Comparison of ENCODE assay signal across 25 mouse cellular contexts in genomic region chr2:58523894-58524293, GRCm38 (mm10). TPM values are rescaled to one million over a fixed set of nuclear protein-coding genes. Genes with fewer than 3 reads are reported as not detected.
DNase-seq lines count a peak whose midpoint lies in the region; ATAC-seq and TF ChIP-seq lines count a peak whose summit lies in the region.
"Had no signal": no experiment of that assay in that cellular context is flagged by ENCODE, and none has a peak within 500 bp of the region (broad histone marks: within the 10 kb centered on the region; RNA-seq: fewer than 3 reads in every experiment).

No protein-coding gene starts in this region.

- H3K4me1 ChIP-seq in kidney, embryonic 16.5 days (ENCODE audit: insufficient read depth, low read length), result peaks cover 34% of the 10 kb centered on the region

- H3K4me3 ChIP-seq in kidney, embryonic 16.5 days (ENCODE audit: low read length), result no peak overlapping the region
- H3K4me3 ChIP-seq: embryonic facial prominence, embryonic 10.5 days; embryonic facial prominence, embryonic 12.5 days; forebrain, embryonic 13.5 days; forebrain, embryonic 15.5 days had no signal

- in situ Hi-C loops in Patski (cut with MboI; ENCODE audit: low pct_unique_long_range_greater_than_20kb), result no loop called here

- TF ChIP-seq CTCF in Patski (IDR thresholded peaks at IDR 0.05), result no peak

- no peaks in the 10 kb centered on the region for H3K36me3 ChIP-seq in kidney, embryonic 16.5 days (ENCODE audit: insufficient read depth, low read length)
- H3K36me3 ChIP-seq: embryonic facial prominence, embryonic 10.5 days; embryonic facial prominence, embryonic 12.5 days; forebrain, embryonic 15.5 days; G1E had no signal

- H3K4me2 ChIP-seq in kidney, embryonic 16.5 days (replicated peaks; ENCODE audit: low read depth, low read length), result no peak overlapping the region
- H3K4me2 ChIP-seq: embryonic facial prominence, embryonic 12.5 days; forebrain, embryonic 13.5 days; forebrain, embryonic 15.5 days had no signal

- DNase-seq in kidney, adult 11 months, result peak; percentile 26
- no peak for DNase-seq in kidney, postnatal 14 days
- DNase-seq in kidney, adult 9 months, result peak; percentile 46
- no peak for DNase-seq in kidney, adult 18-20 months
- DNase-seq in kidney, postnatal 10 days, result no peak
- DNase-seq in Patski (ENCODE audit: low read depth, low spot score), result no peak
- DNase-seq in adrenal gland, postnatal 10 days, result no peak
- DNase-seq: adrenal gland, adult 2 months; adrenal gland, postnatal 14 days; adrenal gland, postnatal 36 days; B cell, adult 2 months; cerebellum, adult 11-12 months; cerebellum, adult 2 months; cerebellum, adult 9-10 months had no signal

- H3K27ac ChIP-seq in kidney, embryonic 16.5 days (ENCODE audit: low read length), result no peak overlapping the region
- H3K27ac ChIP-seq: embryonic facial prominence, embryonic 10.5 days; embryonic facial prominence, embryonic 12.5 days; forebrain, embryonic 13.5 days; forebrain, embryonic 15.5 days had no signal

- WGBS in kidney, embryonic 16.5 days, result 81% methylated on average over 5 of the region's 5 CpGs

- POLR2A ChIA-PET in Patski (lab: Charles Lee), result interaction anchor here (0.5 to 0.7 kb wide), 4 partner anchors 16 to 50 kb away, joined by 3 to 6 read pairs (median 4); no protein-coding TSS in a partner anchor

- no peak overlapping the region for H3K9ac ChIP-seq in kidney, embryonic 16.5 days (replicated peaks; ENCODE audit: low read length)
- H3K9ac ChIP-seq: embryonic facial prominence, embryonic 12.5 days; forebrain, embryonic 13.5 days; forebrain, embryonic 15.5 days had no signal

- peak; percentile 67 for ATAC-seq in kidney, embryonic 16.5 days (ENCODE audit: low FRiP score, low TSS enrichment)
- ATAC-seq in Patski, result peak; percentile 79
- ATAC-seq: CD4-positive, CD25-positive, alpha-beta regulatory T cell, adult 4 months; forebrain, embryonic 13.5 days had no signal

- no peaks in the 10 kb centered on the region for H3K9me3 ChIP-seq in kidney, embryonic 16.5 days (ENCODE audit: low read length)
- H3K9me3 ChIP-seq: embryonic facial prominence, embryonic 10.5 days; embryonic facial prominence, embryonic 12.5 days; forebrain, embryonic 13.5 days; forebrain, embryonic 15.5 days had no signal

- H3K27me3 ChIP-seq in kidney, embryonic 16.5 days (ENCODE audit: insufficient read depth, low read length), result no peaks in the 10 kb centered on the region
- no peaks in the 10 kb centered on the region for H3K27me3 ChIP-seq in Patski
- H3K27me3 ChIP-seq: CH12.LX; embryonic facial prominence, embryonic 12.5 days; forebrain, embryonic 13.5 days; forebrain, embryonic 15.5 days had no signal

- CTCF ChIA-PET in Patski (lab: Charles Lee), result interaction anchor here (1.5 to 3.0 kb wide), 3 partner anchors 12 to 144 kb away, joined by 3 to 10 read pairs (median 6); no protein-coding TSS in a partner anchor

RNA-seq across cellular contexts. Expression of gene Acvr1, which starts 43.1 kb away (rescaled TPM):
- 5.2 and 5.8 TPM in 2 replicates for polyA plus RNA-seq in kidney, embryonic 16.5 days (2015; fragmentation: Nextera tagmentation; extraction: Ambion mirVana)
- polyA plus RNA-seq in Patski (2021), result 23.3 TPM
- 10 to 100 TPM; 36.2 to 46.4 TPM for total RNA-seq in adrenal gland, postnatal 10 days (2021)
- total RNA-seq: CH12.LX had no signal
- polyA plus RNA-seq: G1E had no signal

RNA-seq across cellular contexts. Expression of gene Upp2, which starts 43.2 kb away (rescaled TPM):
- 7.6 and 8.5 TPM in 2 replicates for polyA plus RNA-seq in kidney, embryonic 16.5 days (2015; fragmentation: Nextera tagmentation; extraction: Ambion mirVana)
- polyA plus RNA-seq in Patski (2021), result 3.6 TPM
- 10 to 100 TPM; 11.3 to 21.1 TPM for total RNA-seq in adrenal gland, postnatal 10 days (2021)
- total RNA-seq: CH12.LX had no signal
- polyA plus RNA-seq: CD4-positive, CD25-positive, alpha-beta regulatory T cell, adult 4 months; G1E had no signal

RNA-seq across cellular contexts. Expression of gene Gm17409, which starts 54.0 kb away (rescaled TPM):
- polyA plus RNA-seq in kidney, embryonic 16.5 days (2015; fragmentation: Nextera tagmentation; extraction: Ambion mirVana), result not detected in 2 replicates
- polyA plus RNA-seq in Patski (2021), result not detected
- total RNA-seq in adrenal gland, postnatal 10 days (2021), result not detected
- total RNA-seq: adrenal gland, adult 2 months; adrenal gland, postnatal 14 days; adrenal gland, postnatal 36 days; CH12.LX; G1E had no signal
- polyA plus RNA-seq: adrenal gland, adult 2 months; CD4-positive, CD25-positive, alpha-beta regulatory T cell, adult 4 months; cerebellum, adult 2 months; cortical plate, adult 2 months; embryonic facial prominence, embryonic 10.5 days; embryonic facial prominence, embryonic 12.5 days; embryonic facial prominence, embryonic 14.5 days; forebrain, embryonic 11.5 days; forebrain, embryonic 13.5 days; forebrain, embryonic 15.5 days; G1E had no signal

Comparison
In these comparisons a context has a peak if more than half of its experiments do, and no peak if none do; other contexts are left out.
1. DNase-seq: peak in kidney, adult 11 months (single experiment) and kidney, adult 9 months (single experiment); none in kidney, postnatal 14 days (single experiment), kidney, adult 18-20 months (single experiment), kidney, postnatal 10 days (single experiment), Patski (single experiment) and adrenal gland, postnatal 10 days (single experiment).